Comparison of ENCODE assay signal across 9 mouse cellular contexts in genomic region chr17:36947051-36947819, GRCm38 (mm10). TPM values are rescaled to one million over a fixed set of nuclear protein-coding genes. Genes with fewer than 3 reads are reported as not detected.
DNase-seq lines count a peak whose midpoint lies in the region; ATAC-seq and TF ChIP-seq lines count a peak whose summit lies in the region.
"Had no signal": no experiment of that assay in that cellular context is flagged by ENCODE, and none has a peak within 500 bp of the region (broad histone marks: within the 10 kb centered on the region; RNA-seq: fewer than 3 reads in every experiment).

No protein-coding gene starts in this region.

- peaks cover 32% of the 10 kb centered on the region for H3K4me1 ChIP-seq in hindbrain, embryonic 16.5 days (ENCODE audit: control insufficient read depth, insufficient read depth, low read depth, low read length)
- peaks cover 47% of the 10 kb centered on the region for H3K4me1 ChIP-seq in midbrain, embryonic 13.5 days (replicated peaks)
- peaks cover 10% of the 10 kb centered on the region for H3K4me1 ChIP-seq in stomach, embryonic 16.5 days (ENCODE audit: control insufficient read depth, insufficient read depth, low read length)

- WGBS in hindbrain, embryonic 16.5 days: under 1% methylated on average over 53 of the region's 62 CpGs
- under 1% methylated on average over 62 of the region's 62 CpGs for WGBS in midbrain, embryonic 13.5 days
- WGBS in stomach, embryonic 16.5 days: 2% methylated on average over 62 of the region's 62 CpGs

- peak; percentile 44 for DNase-seq in ovary, adult 18-20 months (ENCODE audit: low spot score)
- no peak for DNase-seq in ovary, postnatal 14 days (ENCODE audit: low spot score)
- DNase-seq in cerebellum, postnatal 36 days: peak; percentile 66 to 68
- DNase-seq in gastrocnemius, adult 2 months: peak; percentile 63
- peak; percentile 72 for DNase-seq in left cerebral cortex, postnatal 4 days

- intact Hi-C loops in gastrocnemius, adult 2 months (cut with DNase I): loop anchor here (1.0 kb wide), 1 partner anchor 50 kb away; no protein-coding TSS in a partner anchor
- intact Hi-C loops in left cerebral cortex, postnatal 4 days (cut with DNase I): loop anchor here (5.0 kb wide), 1 partner anchor 100 kb away; the partner anchor contains the start of gene Gabbr1

- ATAC-seq in hindbrain, embryonic 16.5 days: peak; percentile 73
- ATAC-seq in midbrain, embryonic 13.5 days: peak; percentile 65
- ATAC-seq in stomach, embryonic 16.5 days (ENCODE audit: insufficient read depth, low FRiP score): peak; percentile 12; the same call in 1 of the 2 replicates
- ATAC-seq: Patski had no signal

- no peaks in the 10 kb centered on the region for H3K9me3 ChIP-seq in hindbrain, embryonic 16.5 days (ENCODE audit: control insufficient read depth, low read length)
- H3K9me3 ChIP-seq in midbrain, embryonic 13.5 days: no peaks in the 10 kb centered on the region
- H3K9me3 ChIP-seq in stomach, embryonic 16.5 days (replicated peaks; ENCODE audit: control insufficient read depth, low read length): no peaks in the 10 kb centered on the region

- H3K36me3 ChIP-seq in hindbrain, embryonic 16.5 days (ENCODE audit: control insufficient read depth, insufficient read depth, low read length): peaks cover 12% of the 10 kb centered on the region
- H3K36me3 ChIP-seq in midbrain, embryonic 13.5 days: peaks cover 18% of the 10 kb centered on the region
- H3K36me3 ChIP-seq in stomach, embryonic 16.5 days (ENCODE audit: control insufficient read depth, insufficient read depth, low read length): no peaks in the 10 kb centered on the region

- peak overlapping the region; percentile 78 for H3K9ac ChIP-seq in hindbrain, embryonic 16.5 days (ENCODE audit: low read depth, low read length)
- peak overlapping the region; percentile 81 for H3K9ac ChIP-seq in midbrain, embryonic 13.5 days (replicated peaks)
- peak overlapping the region; percentile 77 for H3K9ac ChIP-seq in stomach, embryonic 16.5 days (ENCODE audit: low read length)

- peak overlapping the region; percentile 79 for H3K27ac ChIP-seq in gastrocnemius, adult 2 months
- H3K27ac ChIP-seq in hindbrain, embryonic 16.5 days (ENCODE audit: low read depth, low read length): peak overlapping the region; percentile 84
- peak overlapping the region; percentile 77 for H3K27ac ChIP-seq in midbrain, embryonic 13.5 days
- no peak overlapping the region; the same call in 1 of the 2 replicates for H3K27ac ChIP-seq in stomach, embryonic 16.5 days (ENCODE audit: low read length)

- H3K27me3 ChIP-seq in hindbrain, embryonic 16.5 days (replicated peaks; ENCODE audit: control insufficient read depth, insufficient read depth, low read length): peaks cover 23% of the 10 kb centered on the region
- H3K27me3 ChIP-seq in midbrain, embryonic 13.5 days: peaks cover 42% of the 10 kb centered on the region
- H3K27me3 ChIP-seq in stomach, embryonic 16.5 days (ENCODE audit: control insufficient read depth, insufficient read depth, low read length): peaks cover 17% of the 10 kb centered on the region
- H3K27me3 ChIP-seq: Patski had no signal

- peak; percentile 50 for TF ChIP-seq CTCF in gastrocnemius, adult 2 months (IDR thresholded peaks at IDR 0.05)

- peak overlapping the region; percentile 86 for H3K4me3 ChIP-seq in gastrocnemius, adult 2 months
- peak overlapping the region; percentile 52 for H3K4me3 ChIP-seq in hindbrain, embryonic 16.5 days (ENCODE audit: low read length)
- peak overlapping the region; percentile 59 for H3K4me3 ChIP-seq in midbrain, embryonic 13.5 days (replicated peaks)
- peak overlapping the region; percentile 55 for H3K4me3 ChIP-seq in stomach, embryonic 16.5 days (replicated peaks; ENCODE audit: low read length)

- H3K4me2 ChIP-seq in hindbrain, embryonic 16.5 days (ENCODE audit: low read length): peak overlapping the region; percentile 94
- H3K4me2 ChIP-seq in midbrain, embryonic 13.5 days (replicated peaks): peak overlapping the region; percentile 91
- peak overlapping the region; percentile 96 for H3K4me2 ChIP-seq in stomach, embryonic 16.5 days (ENCODE audit: low read depth, low read length)

RNA-seq across cellular contexts. Expression of gene Ppp1r11, which starts 4.3 kb away (rescaled TPM):
- total RNA-seq in gastrocnemius, adult 2 months (2021): 10 to 100 TPM; 52.2 to 57.7 TPM
- polyA plus RNA-seq in hindbrain, embryonic 16.5 days (2015; fragmentation: Nextera tagmentation; extraction: Ambion mirVana): 156 and 165 TPM in 2 replicates
- 10 to 100 TPM; 81.7 to 91.9 TPM for total RNA-seq in left cerebral cortex, postnatal 4 days (2021)
- polyA plus RNA-seq in midbrain, embryonic 13.5 days (2015; fragmentation: Nextera tagmentation; extraction: Ambion mirVana): 172 and 177 TPM in 2 replicates
- polyA plus RNA-seq in stomach, embryonic 16.5 days (2015; fragmentation: Nextera tagmentation; extraction: Ambion mirVana): 97.4 and 109 TPM in 2 replicates

RNA-seq across cellular contexts. Expression of gene Rnf39, which starts 4.5 kb away (rescaled TPM):
- under 1 TPM; 0.14 to 0.33 TPM for total RNA-seq in gastrocnemius, adult 2 months (2021)
- 1.6 and 2.6 TPM in 2 replicates for polyA plus RNA-seq in hindbrain, embryonic 16.5 days (2015; fragmentation: Nextera tagmentation; extraction: Ambion mirVana)
- 1 to 10 TPM; 1.7 TPM for total RNA-seq in left cerebral cortex, postnatal 4 days (2021)
- 0.63 and 0.70 TPM in 2 replicates for polyA plus RNA-seq in midbrain, embryonic 13.5 days (2015; fragmentation: Nextera tagmentation; extraction: Ambion mirVana)
- polyA plus RNA-seq in stomach, embryonic 16.5 days (2015; fragmentation: Nextera tagmentation; extraction: Ambion mirVana): 3.4 and 5.9 TPM in 2 replicates

RNA-seq across cellular contexts. Expression of gene Znrd1, which starts 11.1 kb away (rescaled TPM):
- total RNA-seq in gastrocnemius, adult 2 months (2021): 10 to 100 TPM; 17.7 to 23.6 TPM
- polyA plus RNA-seq in hindbrain, embryonic 16.5 days (2015; fragmentation: Nextera tagmentation; extraction: Ambion mirVana): 48.8 and 51.7 TPM in 2 replicates
- total RNA-seq in left cerebral cortex, postnatal 4 days (2021): 10 to 100 TPM; 25.8 to 30.3 TPM
- 68.3 and 71.8 TPM in 2 replicates for polyA plus RNA-seq in midbrain, embryonic 13.5 days (2015; fragmentation: Nextera tagmentation; extraction: Ambion mirVana)
- polyA plus RNA-seq in stomach, embryonic 16.5 days (2015; fragmentation: Nextera tagmentation; extraction: Ambion mirVana): 70.3 and 79.7 TPM in 2 replicates

RNA-seq across cellular contexts. Expression of gene Znrd1as, which starts 11.2 kb away (rescaled TPM):
- total RNA-seq in gastrocnemius, adult 2 months (2021): 10 to 100 TPM; 18.2 to 22.4 TPM
- polyA plus RNA-seq in hindbrain, embryonic 16.5 days (2015; fragmentation: Nextera tagmentation; extraction: Ambion mirVana): 4.5 and 5.6 TPM in 2 replicates
- total RNA-seq in left cerebral cortex, postnatal 4 days (2021): 1 to 10 TPM; 2.3 to 4.5 TPM
- 4.8 and 6.5 TPM in 2 replicates for polyA plus RNA-seq in midbrain, embryonic 13.5 days (2015; fragmentation: Nextera tagmentation; extraction: Ambion mirVana)
- 4.2 and 5.6 TPM in 2 replicates for polyA plus RNA-seq in stomach, embryonic 16.5 days (2015; fragmentation: Nextera tagmentation; extraction: Ambion mirVana)

RNA-seq across cellular contexts. Expression of gene 2410137M14Rik, which starts 33.8 kb away (rescaled TPM):
- total RNA-seq in gastrocnemius, adult 2 months (2021): under 1 TPM in 1 of 2 experiments, not detected in 1; 0.45 TPM
- polyA plus RNA-seq in hindbrain, embryonic 16.5 days (2015; fragmentation: Nextera tagmentation; extraction: Ambion mirVana): 0.36 and 0.50 TPM in 2 replicates
- 1 to 10 TPM in 1 of 2 experiments, not detected in 1; 1.1 TPM for total RNA-seq in left cerebral cortex, postnatal 4 days (2021)
- polyA plus RNA-seq in midbrain, embryonic 13.5 days (2015; fragmentation: Nextera tagmentation; extraction: Ambion mirVana): 0.43 and 0.57 TPM in 2 replicates
- polyA plus RNA-seq in stomach, embryonic 16.5 days (2015; fragmentation: Nextera tagmentation; extraction: Ambion mirVana): not detected in 2 replicates
- polyA plus RNA-seq: Patski had no signal

Comparison
In these comparisons a context has a peak if more than half of its experiments do, and no peak if none do; other contexts are left out.
1. ATAC-seq: peak in every context shown above with its lines; median percentile 73 in hindbrain, embryonic 16.5 days; 65 in midbrain, embryonic 13.5 days; 12 in stomach, embryonic 16.5 days.